20 mouse cellular contexts compared by ENCODE assay signal in genomic region chr10:117394738-117395550, GRCm38 (mm10).
"Had no signal": no experiment of that assay in that cellular context is flagged by ENCODE, and none has a peak within 500 bp of the region (broad histone marks: within the 10 kb centered on the region; RNA-seq: fewer than 3 reads in every experiment).

No protein-coding gene starts in this region.

- H3K4me2 ChIP-seq: limb, embryonic 13.5 days; liver, embryonic 13.5 days; midbrain, embryonic 13.5 days; neural tube, embryonic 12.5 days; neural tube, embryonic 15.5 days had no signal

- H3K4me3 ChIP-seq: limb, embryonic 10.5 days; limb, embryonic 13.5 days; liver, embryonic 13.5 days; midbrain, embryonic 10.5 days; midbrain, embryonic 13.5 days; neural tube, embryonic 12.5 days; neural tube, embryonic 15.5 days had no signal

- H3K9me3 ChIP-seq: limb, embryonic 10.5 days; limb, embryonic 13.5 days; liver, embryonic 13.5 days; megakaryocyte, embryonic 14.5 days; midbrain, embryonic 10.5 days; midbrain, embryonic 13.5 days; neural tube, embryonic 12.5 days; neural tube, embryonic 15.5 days had no signal

- H3K36me3 ChIP-seq: limb, embryonic 10.5 days; limb, embryonic 13.5 days; liver, embryonic 13.5 days; midbrain, embryonic 10.5 days; midbrain, embryonic 13.5 days; neural tube, embryonic 12.5 days; neural tube, embryonic 15.5 days had no signal

- H3K27me3 ChIP-seq: megakaryocyte, embryonic 14.5 days had no signal

- H3K27ac ChIP-seq: limb, embryonic 10.5 days; limb, embryonic 13.5 days; liver, embryonic 13.5 days; midbrain, embryonic 10.5 days; midbrain, embryonic 13.5 days; neural tube, embryonic 12.5 days; neural tube, embryonic 15.5 days had no signal

- H3K9ac ChIP-seq: limb, embryonic 13.5 days; liver, embryonic 13.5 days; midbrain, embryonic 13.5 days; neural tube, embryonic 12.5 days; neural tube, embryonic 15.5 days had no signal

- DNase-seq: kidney, adult 2 months; kidney, postnatal 14 days; kidney, postnatal 4 days; layer of hippocampus, adult 9-11 months; layer of hippocampus, postnatal 36 days; liver; liver, embryonic 13.5 days; lung, postnatal 36 days; right cerebral cortex, adult 18-20 months; right cerebral cortex, postnatal 14 days; right cerebral cortex, postnatal 4 days; thymus, postnatal 36 days had no signal

- ATAC-seq: intestine, postnatal 0 days; midbrain, embryonic 13.5 days had no signal
